Comparison of ENCODE assay signal across 8 mouse cellular contexts in the genomic region with DNA sequence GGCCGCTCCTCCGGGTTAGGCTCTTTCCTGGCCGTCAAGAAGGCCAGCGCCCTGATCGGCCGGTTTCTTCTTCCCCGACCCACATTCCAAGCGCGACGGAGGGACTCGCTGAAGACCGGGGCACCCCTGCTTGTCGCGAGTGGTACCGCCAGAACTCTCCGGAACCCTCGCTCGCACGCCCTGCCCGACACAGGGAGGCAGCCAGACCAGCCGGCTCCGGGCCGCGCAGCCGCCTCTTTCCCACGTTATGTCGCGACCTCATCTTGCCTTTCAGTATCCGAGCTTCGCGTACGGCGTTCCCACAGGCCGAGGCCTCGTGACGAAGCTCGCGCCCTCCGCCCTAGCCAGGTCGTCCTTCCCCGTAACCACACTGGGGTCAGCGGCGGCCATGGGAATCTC. TPM values are rescaled to one million over a fixed set of nuclear protein-coding genes. Genes with fewer than 3 reads are reported as not detected.
A peak's percentile ranks its signal among the peaks of the same experiment; 100 is the strongest.
DNase-seq lines count a peak whose midpoint lies in the region; ATAC-seq and TF ChIP-seq lines count a peak whose summit lies in the region.

No protein-coding gene starts in this region.

- peaks cover 9% of the 10 kb centered on the region; the same call in 1 of the 2 replicates for H3K4me1 ChIP-seq in kidney, postnatal 0 days (replicated peaks; ENCODE audit: insufficient read depth, low read length)
- H3K4me1 ChIP-seq in embryonic facial prominence, embryonic 14.5 days (ENCODE audit: control insufficient read depth, insufficient read depth, low read length), result peaks cover 12% of the 10 kb centered on the region
- peaks cover 8% of the 10 kb centered on the region; the same call in 1 of the 2 replicates for H3K4me1 ChIP-seq in limb, embryonic 11.5 days (ENCODE audit: control insufficient read depth, insufficient read depth, low read length)
- peaks cover 19% of the 10 kb centered on the region for H3K4me1 ChIP-seq in neural tube, embryonic 14.5 days (ENCODE audit: control insufficient read depth, insufficient read depth, low read length)

- H3K27me3 ChIP-seq in kidney, postnatal 0 days (ENCODE audit: insufficient read depth, low read length), result no peaks in the 10 kb centered on the region
- no peaks in the 10 kb centered on the region for H3K27me3 ChIP-seq in embryonic facial prominence, embryonic 14.5 days (replicated peaks; ENCODE audit: control insufficient read depth, insufficient read depth, low read length)
- no peaks in the 10 kb centered on the region for H3K27me3 ChIP-seq in limb, embryonic 11.5 days (ENCODE audit: control insufficient read depth, insufficient read depth, low read length)
- no peaks in the 10 kb centered on the region for H3K27me3 ChIP-seq in neural tube, embryonic 14.5 days (ENCODE audit: control insufficient read depth, insufficient read depth, low read length)

- no peaks in the 10 kb centered on the region for H3K9me3 ChIP-seq in kidney, postnatal 0 days (replicated peaks; ENCODE audit: low read length)
- no peaks in the 10 kb centered on the region for H3K9me3 ChIP-seq in embryonic facial prominence, embryonic 14.5 days (ENCODE audit: control insufficient read depth, low read length)
- H3K9me3 ChIP-seq in limb, embryonic 11.5 days (ENCODE audit: control insufficient read depth, low read length), result no peaks in the 10 kb centered on the region
- H3K9me3 ChIP-seq in neural tube, embryonic 14.5 days (ENCODE audit: control insufficient read depth, low read length), result no peaks in the 10 kb centered on the region

- H3K9ac ChIP-seq in kidney, postnatal 0 days (ENCODE audit: low read depth, low read length), result peak overlapping the region; percentile 99
- H3K9ac ChIP-seq in embryonic facial prominence, embryonic 14.5 days (ENCODE audit: low read depth, low read length), result peak overlapping the region; percentile 99
- peak overlapping the region; percentile 99 for H3K9ac ChIP-seq in limb, embryonic 11.5 days (ENCODE audit: low read length)
- H3K9ac ChIP-seq in neural tube, embryonic 14.5 days (replicated peaks; ENCODE audit: low read depth, low read length), result peak overlapping the region; percentile 79

- no peak for TF ChIP-seq CTCF in kidney, postnatal 0 days (IDR thresholded peaks at IDR 0.05; ENCODE audit: low read depth)

- WGBS in kidney, postnatal 0 days, result under 1% methylated on average over 43 of the region's 43 CpGs
- under 1% methylated on average over 36 of the region's 43 CpGs for WGBS in embryonic facial prominence, embryonic 14.5 days
- under 1% methylated on average over 43 of the region's 43 CpGs for WGBS in limb, embryonic 11.5 days
- WGBS in neural tube, embryonic 14.5 days, result under 1% methylated on average over 43 of the region's 43 CpGs

- peak overlapping the region; percentile 99 for H3K4me3 ChIP-seq in kidney, postnatal 0 days (replicated peaks; ENCODE audit: low read depth, low read length)
- H3K4me3 ChIP-seq in embryonic facial prominence, embryonic 14.5 days (ENCODE audit: low read depth, low read length), result peak overlapping the region; percentile 100
- peak overlapping the region; percentile 100 for H3K4me3 ChIP-seq in limb, embryonic 11.5 days (ENCODE audit: low read depth, low read length)
- H3K4me3 ChIP-seq in neural tube, embryonic 14.5 days (ENCODE audit: low read depth, low read length), result peak overlapping the region; percentile 88

- no peak for DNase-seq in kidney, postnatal 0 days (ENCODE audit: low spot score)
- no peak for DNase-seq in kidney, adult 18-20 months
- DNase-seq in embryonic facial prominence, embryonic 14.5 days (ENCODE audit: low spot score), result no peak
- no peak for DNase-seq in limb, embryonic 11.5 days (ENCODE audit: low spot score)
- DNase-seq in spleen, postnatal 36 days (ENCODE audit: low spot score in 2 of 2), result no peak
- DNase-seq in layer of hippocampus, adult 11-12 months (ENCODE audit: low spot score), result no peak

- ATAC-seq in kidney, postnatal 0 days (replicated peaks; ENCODE audit: low FRiP score, low read depth), result peak; percentile 9; the same call in 1 of the 2 replicates
- ATAC-seq in embryonic facial prominence, embryonic 14.5 days (ENCODE audit: low read depth), result 0 out of 2 replicates have a peak, but pooled peaks have one; percentile 0
- peak; percentile 1; the same call in 1 of the 2 replicates for ATAC-seq in limb, embryonic 11.5 days (ENCODE audit: insufficient number of reproducible peaks, low FRiP score, low TSS enrichment, low read depth)
- peak; percentile 5 for ATAC-seq in neural tube, embryonic 14.5 days (ENCODE audit: low read depth)
- ATAC-seq in activated CD4-positive, CD25-positive, alpha-beta regulatory T cell, adult 4 months, result no peak

- peaks cover 49% of the 10 kb centered on the region for H3K36me3 ChIP-seq in kidney, postnatal 0 days (ENCODE audit: insufficient read depth, low read length)
- H3K36me3 ChIP-seq in embryonic facial prominence, embryonic 14.5 days (ENCODE audit: control insufficient read depth, insufficient read depth, low read length), result peaks cover 81% of the 10 kb centered on the region
- H3K36me3 ChIP-seq in limb, embryonic 11.5 days (ENCODE audit: control insufficient read depth, insufficient read depth, low read length), result peaks cover 36% of the 10 kb centered on the region
- H3K36me3 ChIP-seq in neural tube, embryonic 14.5 days (ENCODE audit: control insufficient read depth, insufficient read depth, low read length), result peaks cover 60% of the 10 kb centered on the region

- H3K4me2 ChIP-seq in kidney, postnatal 0 days (ENCODE audit: low read length), result peak overlapping the region; percentile 68
- peak overlapping the region; percentile 97 for H3K4me2 ChIP-seq in embryonic facial prominence, embryonic 14.5 days (ENCODE audit: low read depth, low read length)
- peak overlapping the region; percentile 96; the same call in 1 of the 2 replicates for H3K4me2 ChIP-seq in limb, embryonic 11.5 days (ENCODE audit: low read depth, severe bottlenecking)
- peak overlapping the region; percentile 96; the same call in 1 of the 2 replicates for H3K4me2 ChIP-seq in neural tube, embryonic 14.5 days (ENCODE audit: low read depth, low read length)

- H3K27ac ChIP-seq in kidney, postnatal 0 days, result peak overlapping the region; percentile 99
- peak overlapping the region; percentile 99 for H3K27ac ChIP-seq in embryonic facial prominence, embryonic 14.5 days (replicated peaks; ENCODE audit: low read depth, low read length)
- peak overlapping the region; percentile 96 for H3K27ac ChIP-seq in limb, embryonic 11.5 days (replicated peaks; ENCODE audit: low read depth, low read length)
- peak overlapping the region; percentile 93 for H3K27ac ChIP-seq in neural tube, embryonic 14.5 days (ENCODE audit: low read depth, low read length)

RNA-seq across cellular contexts. Expression of gene Eif4a1, which starts 0.5 kb away (rescaled TPM):
- polyA plus RNA-seq in kidney, postnatal 0 days (2015; fragmentation: Nextera tagmentation; extraction: Ambion mirVana), result 468 and 493 TPM in 2 replicates
- polyA plus RNA-seq in embryonic facial prominence, embryonic 14.5 days (2014; fragmentation: Nextera tagmentation; extraction: Ambion mirVana), result 525 and 575 TPM in 2 replicates
- 759 and 892 TPM in 2 replicates for polyA plus RNA-seq in limb, embryonic 11.5 days (2014; fragmentation: Nextera tagmentation; extraction: Ambion mirVana)
- polyA plus RNA-seq in neural tube, embryonic 14.5 days (2014; fragmentation: Nextera tagmentation; extraction: Ambion mirVana), result 503 and 643 TPM in 2 replicates
- 100 to 1,000 TPM; 202 to 297 TPM for polyA plus RNA-seq in activated CD4-positive, CD25-positive, alpha-beta regulatory T cell, adult 4 months (2017; shearing (Covaris generic))

RNA-seq across cellular contexts. Expression of gene Cd68, which starts 5.8 kb away (rescaled TPM):
- polyA plus RNA-seq in kidney, postnatal 0 days (2015; fragmentation: Nextera tagmentation; extraction: Ambion mirVana), result 10.4 and 12.8 TPM in 2 replicates
- 22.0 and 25.5 TPM in 2 replicates for polyA plus RNA-seq in embryonic facial prominence, embryonic 14.5 days (2014; fragmentation: Nextera tagmentation; extraction: Ambion mirVana)
- polyA plus RNA-seq in limb, embryonic 11.5 days (2014; fragmentation: Nextera tagmentation; extraction: Ambion mirVana), result 3.4 and 4.5 TPM in 2 replicates
- 3.7 and 11.2 TPM in 2 replicates for polyA plus RNA-seq in neural tube, embryonic 14.5 days (2014; fragmentation: Nextera tagmentation; extraction: Ambion mirVana)
- 1 to 10 TPM; 3.3 to 5.3 TPM for polyA plus RNA-seq in activated CD4-positive, CD25-positive, alpha-beta regulatory T cell, adult 4 months (2017; shearing (Covaris generic))

RNA-seq across cellular contexts. Expression of gene Mpdu1, which starts 9.3 kb away (rescaled TPM):
- polyA plus RNA-seq in kidney, postnatal 0 days (2015; fragmentation: Nextera tagmentation; extraction: Ambion mirVana), result 82.6 and 85.7 TPM in 2 replicates
- polyA plus RNA-seq in embryonic facial prominence, embryonic 14.5 days (2014; fragmentation: Nextera tagmentation; extraction: Ambion mirVana), result 29.1 and 33.6 TPM in 2 replicates
- 21.0 and 41.0 TPM in 2 replicates for polyA plus RNA-seq in limb, embryonic 11.5 days (2014; fragmentation: Nextera tagmentation; extraction: Ambion mirVana)
- polyA plus RNA-seq in neural tube, embryonic 14.5 days (2014; fragmentation: Nextera tagmentation; extraction: Ambion mirVana), result 40.7 and 63.4 TPM in 2 replicates
- 10 to 100 TPM; 41.3 to 59.7 TPM for polyA plus RNA-seq in activated CD4-positive, CD25-positive, alpha-beta regulatory T cell, adult 4 months (2017; shearing (Covaris generic))

RNA-seq across cellular contexts. Expression of gene Senp3, which starts 10.2 kb away (rescaled TPM):
- 52.2 and 59.4 TPM in 2 replicates for polyA plus RNA-seq in kidney, postnatal 0 days (2015; fragmentation: Nextera tagmentation; extraction: Ambion mirVana)
- polyA plus RNA-seq in embryonic facial prominence, embryonic 14.5 days (2014; fragmentation: Nextera tagmentation; extraction: Ambion mirVana), result 73.6 and 88.4 TPM in 2 replicates
- 125 and 127 TPM in 2 replicates for polyA plus RNA-seq in limb, embryonic 11.5 days (2014; fragmentation: Nextera tagmentation; extraction: Ambion mirVana)
- 104 and 116 TPM in 2 replicates for polyA plus RNA-seq in neural tube, embryonic 14.5 days (2014; fragmentation: Nextera tagmentation; extraction: Ambion mirVana)
- polyA plus RNA-seq in activated CD4-positive, CD25-positive, alpha-beta regulatory T cell, adult 4 months (2017; shearing (Covaris generic)), result 10 to 100 TPM; 32.7 to 33.0 TPM

RNA-seq across cellular contexts. Expression of gene Tnfsf13, which starts 13.9 kb away (rescaled TPM):
- polyA plus RNA-seq in kidney, postnatal 0 days (2015; fragmentation: Nextera tagmentation; extraction: Ambion mirVana), result 0.43 and 0.89 TPM in 2 replicates
- polyA plus RNA-seq in embryonic facial prominence, embryonic 14.5 days (2014; fragmentation: Nextera tagmentation; extraction: Ambion mirVana), result 0.37 and 0.49 TPM in 2 replicates
- not detected in 2 replicates for polyA plus RNA-seq in limb, embryonic 11.5 days (2014; fragmentation: Nextera tagmentation; extraction: Ambion mirVana)
- 0.24 and 0.72 TPM in 2 replicates for polyA plus RNA-seq in neural tube, embryonic 14.5 days (2014; fragmentation: Nextera tagmentation; extraction: Ambion mirVana)
- polyA plus RNA-seq in activated CD4-positive, CD25-positive, alpha-beta regulatory T cell, adult 4 months (2017; shearing (Covaris generic)), result not detected
